Mouse (Mus musculus) v-Abl transformed pro-B cells (cell line): ENCODE results near the gene Tfap2a.

Experiments used
- in situ Hi-C, 2 experiments: fragments of 400-800 bp; cut with MboI; formaldehyde crosslinking; loops; one replicate each; pipeline ENCODE4 v1.15.1; 2025; ENCODE audit not compliant: unreplicated experiment in 2 of 2

Tfap2a gene

DNA sequence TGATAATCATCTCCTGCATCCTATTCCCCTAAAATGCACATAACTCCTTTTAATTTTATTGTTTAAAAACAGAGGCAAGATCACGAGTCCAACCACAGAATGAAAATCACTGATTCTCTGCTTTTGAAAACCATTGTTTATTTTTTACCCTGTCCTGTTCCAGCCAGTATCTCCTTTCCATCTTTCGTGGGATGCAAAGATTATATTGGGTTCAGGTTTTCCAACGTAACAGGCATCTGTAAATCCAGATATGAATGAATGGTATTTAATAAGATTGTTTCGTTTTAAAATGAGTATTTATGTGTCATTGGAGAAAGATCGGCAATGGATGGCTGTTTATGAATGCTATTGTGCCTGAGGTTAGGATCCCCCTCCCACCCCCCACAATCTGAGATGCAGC is 24.5 kb downstream of the Tfap2a start:
- in situ Hi-C loops: no loop called here

DNA sequence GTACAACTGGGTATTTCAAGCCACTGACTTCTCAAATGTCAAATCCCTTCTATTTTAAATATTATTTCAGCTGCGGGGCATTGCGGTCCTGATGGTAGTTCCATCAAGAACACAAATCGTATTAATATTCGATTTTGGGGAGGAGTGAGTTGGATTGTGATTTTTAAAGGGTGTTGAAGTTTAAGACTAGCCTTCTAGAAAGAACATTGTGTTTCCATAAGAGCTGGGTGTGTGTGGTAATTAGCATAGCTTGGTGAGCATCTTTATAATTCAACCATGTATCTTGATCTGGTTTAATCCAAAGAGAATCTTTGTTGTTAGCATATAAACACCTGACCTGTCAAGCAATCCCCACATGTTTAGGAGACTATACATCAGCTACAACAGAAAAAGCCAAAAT is 24.9 kb downstream of the Tfap2a start:
- in situ Hi-C loops: no loop called here

DNA sequence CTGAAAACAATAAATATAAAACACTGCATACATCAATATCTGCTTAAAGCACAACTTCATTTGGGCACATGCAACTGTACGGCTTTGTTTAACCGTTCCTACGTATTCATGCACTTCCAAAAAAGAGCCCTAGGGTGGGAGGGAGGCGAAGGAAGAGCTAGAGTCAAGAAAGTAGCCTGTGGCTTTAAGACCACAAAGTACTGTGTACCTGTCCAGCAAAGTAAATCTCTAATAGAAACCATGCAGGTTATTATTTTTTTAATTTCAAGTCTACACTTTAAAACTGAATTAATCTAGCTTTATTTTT is 25.7 kb downstream of the Tfap2a start:
- in situ Hi-C loops: no loop called here

DNA sequence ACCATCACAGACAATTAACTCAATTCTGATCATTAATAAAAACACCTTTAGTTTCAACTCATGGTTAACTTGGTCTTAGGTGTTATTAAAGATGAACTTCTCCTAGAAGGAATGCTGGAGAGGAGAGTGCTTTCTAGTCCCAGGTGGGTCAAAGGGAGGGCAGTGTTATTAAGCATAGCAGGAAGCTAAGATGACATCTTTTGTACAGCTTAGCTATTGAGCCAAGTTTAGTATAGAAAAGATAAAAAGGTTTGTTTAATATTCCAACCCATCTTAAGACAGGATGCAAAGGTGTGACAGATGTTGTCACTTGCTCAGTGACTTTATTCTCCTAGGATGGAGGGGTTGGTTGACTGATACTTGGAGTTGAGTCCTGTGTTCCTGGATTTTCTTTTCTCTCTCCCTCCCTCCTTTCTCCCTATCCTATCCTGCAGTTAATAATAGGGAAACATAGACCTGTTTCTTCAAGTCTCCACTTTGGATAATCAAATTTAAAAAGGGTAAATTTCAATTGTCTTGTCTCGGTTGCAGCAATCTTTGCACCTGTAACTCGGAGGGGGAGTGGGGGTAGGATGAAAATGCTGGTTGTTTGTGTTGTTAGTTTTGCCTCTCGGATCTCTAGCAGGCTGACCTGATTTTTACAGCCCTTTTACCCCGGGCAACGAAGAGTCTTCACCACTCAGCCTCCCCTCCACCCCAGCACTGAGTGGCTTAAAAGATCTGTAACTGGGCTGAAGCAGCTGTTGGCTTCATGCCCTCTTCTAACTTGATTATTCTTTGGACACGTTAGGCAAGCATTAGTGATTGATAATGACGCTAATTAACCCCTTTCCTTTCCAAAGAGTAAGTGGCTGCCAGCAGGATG is 26.3 kb downstream of the Tfap2a start:
- in situ Hi-C loops: no loop called here

DNA sequence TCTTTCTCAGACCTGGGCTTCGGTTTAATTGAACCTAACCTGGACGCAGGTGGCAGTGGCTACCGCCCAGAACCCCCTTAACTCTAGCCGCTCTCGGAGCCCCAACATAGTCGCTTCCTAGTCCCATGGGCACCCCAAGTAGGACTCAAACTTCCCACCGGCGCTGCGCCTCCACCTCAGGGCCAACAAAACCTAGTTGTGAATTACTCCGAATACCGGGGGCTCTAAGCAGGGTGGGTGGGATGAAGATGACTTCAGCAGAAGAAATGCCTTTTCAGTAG is 28.2 kb downstream of the Tfap2a start:
- in situ Hi-C loops: no loop called here

DNA sequence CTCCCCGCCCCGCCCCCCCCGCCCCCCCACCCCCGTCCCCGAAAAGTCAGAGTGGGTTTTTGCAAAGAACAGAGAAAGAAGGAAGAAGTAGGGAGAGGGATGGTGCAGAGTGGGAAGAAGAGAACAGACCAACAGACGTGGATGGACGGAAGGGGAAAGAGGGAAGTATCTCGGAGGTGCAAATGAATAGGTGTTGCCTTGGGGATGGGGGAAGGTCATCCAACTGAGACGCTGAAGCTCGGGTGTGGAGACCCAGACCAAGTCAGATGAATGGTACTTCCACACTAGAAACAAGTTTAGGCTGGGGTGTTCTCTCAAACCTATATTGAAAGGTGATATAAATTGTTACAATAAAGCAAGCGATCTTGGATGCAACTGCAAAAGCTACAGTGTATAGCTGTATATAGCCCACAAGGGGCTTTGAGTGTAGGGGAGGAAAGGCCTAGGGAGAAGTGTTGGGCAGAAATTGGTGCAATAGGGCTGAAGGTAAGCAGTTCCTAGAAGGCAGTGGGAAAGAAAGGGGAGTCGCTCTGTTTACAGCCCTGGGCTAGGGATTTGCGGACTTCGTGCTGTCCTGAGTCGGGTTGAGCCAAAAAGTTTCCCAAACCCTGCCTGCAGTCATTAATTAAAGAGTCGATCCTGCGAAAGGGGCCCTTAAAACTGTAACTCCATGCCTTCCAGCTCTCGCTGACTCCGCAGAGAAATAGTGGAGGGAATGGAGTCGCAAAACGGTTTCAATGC is 28.7 kb downstream of the Tfap2a start:
- in situ Hi-C loops: no loop called here

DNA sequence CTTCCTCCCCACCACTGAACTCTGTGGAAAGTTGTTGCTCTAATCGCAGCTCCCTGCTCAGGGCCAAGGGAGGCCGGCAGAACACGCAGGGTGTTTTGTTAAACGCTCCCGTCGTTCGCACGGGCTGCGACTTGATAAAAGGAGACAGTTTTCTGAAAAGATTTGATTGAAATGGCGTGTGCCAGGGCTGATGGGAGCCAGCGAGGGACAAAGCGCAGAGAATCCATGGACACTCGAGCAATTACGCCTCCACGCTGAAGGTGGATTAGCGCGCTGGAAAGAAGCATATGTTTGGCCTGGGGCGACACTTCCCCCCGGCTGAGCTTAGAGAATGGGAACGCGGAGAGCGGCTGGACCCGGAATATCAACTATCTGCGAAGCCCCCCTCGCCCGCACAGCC is 29.3 kb downstream of the Tfap2a start:
- in situ Hi-C loops: no loop called here

DNA sequence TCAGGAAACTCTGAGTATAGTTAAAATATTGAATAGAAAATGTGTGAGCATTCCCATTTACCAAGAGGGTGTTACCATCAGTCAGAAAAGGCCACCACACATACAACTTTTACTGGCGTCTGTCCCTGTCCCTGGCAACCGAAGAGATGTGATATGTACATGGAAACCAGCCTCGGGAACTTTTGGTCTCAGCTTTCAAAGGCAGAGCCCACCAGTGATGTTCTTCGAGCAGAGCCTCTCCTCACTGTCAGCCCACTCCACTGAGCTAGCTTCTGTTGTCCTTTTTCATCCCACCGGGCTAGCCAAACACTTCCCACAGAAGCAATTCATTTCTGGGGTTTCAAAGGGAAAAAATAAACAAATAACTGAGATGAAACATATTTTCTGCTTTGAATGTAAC is 29.9 kb downstream of the Tfap2a start:
- in situ Hi-C loops: no loop called here

DNA sequence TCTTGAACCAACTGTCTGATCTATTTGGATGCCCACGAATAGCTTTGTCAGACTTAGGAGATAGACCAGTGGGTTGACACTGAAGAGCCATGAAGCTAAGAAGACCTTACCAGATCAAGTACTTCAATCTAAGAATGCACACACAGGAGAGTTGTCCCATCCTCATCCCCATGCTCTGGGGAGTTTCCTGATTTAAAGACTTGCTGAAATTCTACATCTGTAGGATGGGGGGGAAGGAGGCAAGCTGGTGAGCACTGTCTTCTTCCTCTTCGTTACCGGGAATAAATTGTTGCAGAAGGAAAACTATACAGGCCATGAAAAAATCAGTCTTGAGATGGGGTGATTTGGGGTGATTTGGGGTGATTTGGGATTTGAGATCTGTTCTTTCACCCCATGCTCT is 30.5 kb downstream of the Tfap2a start:
- in situ Hi-C loops: no loop called here

DNA sequence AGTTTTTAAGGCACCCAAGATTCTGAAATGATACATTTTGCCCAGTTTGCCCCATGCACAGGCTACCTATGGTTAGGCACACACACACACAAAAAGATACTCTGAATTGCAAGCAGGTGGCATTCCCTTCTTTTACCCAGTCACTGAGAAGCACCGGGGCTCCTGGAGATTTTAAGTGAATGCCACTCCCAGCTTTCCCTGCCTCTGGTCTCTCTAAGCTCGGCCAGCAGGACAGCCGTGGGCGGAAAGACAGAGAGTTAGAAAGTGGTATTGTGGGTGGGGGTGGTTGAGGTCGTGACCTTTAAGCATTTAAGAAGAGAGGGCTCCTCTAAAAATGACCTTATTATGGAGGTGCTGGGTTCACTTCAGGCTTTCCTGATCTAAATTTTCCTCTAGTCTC is 31.6 kb downstream of the Tfap2a start:
- in situ Hi-C loops: no loop called here

DNA sequence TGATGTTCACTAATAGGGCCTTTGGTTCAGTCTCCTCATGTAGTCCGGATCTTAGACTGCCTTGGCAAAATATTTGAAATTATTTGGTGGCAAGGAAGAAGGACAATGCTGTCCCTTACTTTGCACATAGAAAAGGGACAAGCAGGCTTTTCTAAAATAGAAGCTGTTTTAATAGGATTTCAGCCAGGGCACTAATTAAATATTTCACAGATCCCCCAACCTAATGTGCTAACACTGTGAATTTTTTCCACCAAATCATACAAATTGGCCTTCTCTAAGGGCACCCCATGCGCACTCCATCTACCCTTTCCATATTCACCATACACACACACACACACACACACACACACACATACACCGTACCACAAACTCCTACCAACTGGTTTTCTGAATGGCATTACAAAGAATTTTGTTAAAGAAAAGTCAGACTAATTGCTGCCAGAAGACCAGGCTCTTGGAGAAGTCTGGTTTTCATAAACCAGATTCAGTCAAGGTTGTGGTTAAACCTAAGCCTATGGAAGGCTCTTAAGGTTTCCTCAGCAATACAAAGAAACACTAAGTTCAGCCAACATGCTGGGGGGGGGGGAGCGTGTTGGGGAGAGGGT is 32.3 kb downstream of the Tfap2a start:
- in situ Hi-C loops: no loop called here

DNA sequence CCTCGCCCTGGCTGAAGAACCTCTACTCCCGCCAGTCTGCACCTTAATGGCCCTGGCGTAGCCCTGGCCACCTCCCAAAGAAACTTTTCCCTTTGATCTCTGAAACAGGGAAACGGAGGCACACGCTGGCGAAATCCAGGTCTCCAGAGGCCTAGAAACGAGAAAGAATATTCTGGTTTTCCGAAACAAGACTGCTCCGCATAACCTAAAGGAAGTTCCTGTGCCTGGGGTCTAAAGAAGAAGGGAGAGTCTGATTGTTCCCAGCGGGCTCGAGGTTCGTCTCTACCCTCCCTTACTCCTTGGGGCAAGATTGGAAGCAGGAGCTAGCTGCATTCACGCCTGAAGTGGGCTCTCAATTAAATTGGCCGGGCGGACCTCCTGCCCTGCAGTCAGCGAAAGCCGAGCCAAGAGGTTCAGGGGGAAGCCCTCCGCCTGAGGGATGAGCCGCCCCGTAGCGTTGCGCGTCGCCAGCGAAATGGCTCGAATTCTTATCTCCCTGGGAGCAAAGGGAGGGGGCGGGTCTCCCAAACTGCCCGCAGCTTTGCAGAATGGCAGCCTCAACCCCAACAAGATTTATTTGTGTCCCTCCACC is 33.2 kb downstream of the Tfap2a start:
- in situ Hi-C loops: no loop called here

DNA sequence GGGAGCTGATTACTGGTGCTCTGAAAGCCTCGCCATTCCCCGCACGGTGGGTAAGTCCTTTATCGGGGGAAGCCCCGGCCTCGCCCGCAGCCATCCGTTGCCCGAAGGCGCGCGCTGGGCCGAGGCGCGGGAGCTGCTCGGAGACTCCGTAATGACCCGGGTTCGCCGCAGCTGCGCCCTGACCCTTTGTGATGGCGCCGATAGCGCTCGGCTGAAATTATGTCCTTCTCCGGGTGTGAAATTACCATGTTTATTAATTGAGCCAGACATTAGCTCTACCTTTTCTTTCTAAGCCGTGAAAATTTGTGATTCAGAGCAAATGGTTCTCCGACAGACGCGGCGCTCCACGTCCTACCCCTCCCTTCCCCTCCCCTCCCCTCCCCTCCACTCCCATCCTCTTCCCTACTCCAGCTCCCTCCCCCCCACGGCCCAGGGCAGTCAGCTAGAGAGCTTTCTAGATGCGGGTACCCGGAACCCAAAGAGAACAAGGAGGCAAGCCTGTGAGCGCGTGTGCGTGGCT is 34.1 kb downstream of the Tfap2a start:
- in situ Hi-C loops: no loop called here

DNA sequence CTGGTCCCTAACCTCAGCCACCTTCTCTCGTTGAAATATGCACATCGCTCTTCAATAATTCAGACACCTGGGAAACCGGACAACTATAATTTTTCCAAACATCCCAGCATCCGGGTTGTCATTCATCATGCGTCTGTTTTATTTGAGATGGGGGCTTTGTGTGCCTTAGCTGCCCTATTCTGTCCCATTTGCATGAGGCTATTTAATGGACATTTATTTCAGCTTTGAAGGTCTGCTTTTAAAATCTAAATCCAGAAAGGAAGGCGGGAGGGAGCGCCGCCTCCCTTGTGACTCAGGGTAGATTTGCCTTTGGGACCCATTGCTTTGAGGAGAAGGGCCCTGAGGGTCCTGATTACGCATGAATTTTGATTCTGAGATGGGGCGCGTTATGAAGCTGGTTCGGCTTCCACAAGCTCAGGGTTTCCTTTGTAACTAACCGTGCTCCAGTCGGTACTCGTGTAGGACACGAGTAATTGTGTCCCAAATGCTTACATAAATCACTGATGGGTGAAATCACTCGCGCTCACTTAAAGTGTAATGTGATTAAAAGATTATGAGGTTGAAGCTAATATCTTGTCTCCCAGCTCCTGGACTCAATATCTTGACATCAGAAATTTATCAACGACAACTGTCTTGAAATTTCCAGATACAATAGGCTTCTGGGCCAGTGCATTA is 34.9 kb downstream of the Tfap2a start:
- in situ Hi-C loops: no loop called here

DNA sequence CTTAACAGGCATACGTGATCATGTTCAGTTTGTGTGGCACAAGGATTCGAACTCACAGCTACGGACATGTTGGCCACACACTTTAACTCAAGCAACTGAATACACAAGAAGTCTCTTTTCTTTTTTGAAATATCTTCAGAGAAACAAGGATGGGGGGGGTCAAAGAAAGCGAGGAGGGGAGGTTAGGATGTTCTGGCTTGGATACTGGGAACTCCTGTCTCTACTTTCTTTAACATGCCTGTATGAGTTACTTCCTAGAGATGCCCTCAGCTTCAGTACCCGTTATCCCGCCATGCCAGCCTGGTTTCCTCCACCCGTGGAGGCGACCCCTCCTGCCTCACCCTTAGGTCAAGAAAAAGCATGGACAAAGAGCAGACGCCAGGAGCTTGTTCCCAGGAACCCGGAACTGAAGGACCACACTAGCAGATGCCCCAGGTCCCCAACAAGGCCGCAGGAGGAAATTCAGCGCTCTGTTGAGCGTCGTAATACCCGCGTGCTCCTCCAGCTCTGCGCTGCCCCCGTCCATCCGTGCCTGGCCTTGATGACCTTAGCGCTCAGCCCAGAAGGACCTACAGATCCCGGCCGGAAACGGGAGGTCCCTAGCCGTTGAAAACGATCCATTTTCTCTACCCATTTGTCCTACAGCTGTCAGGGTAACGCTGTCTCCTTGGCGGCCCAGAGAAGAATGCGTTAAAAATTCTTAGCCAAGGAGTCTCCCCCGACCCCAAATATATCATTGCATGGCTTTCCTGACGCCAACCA is 35.6 kb downstream of the Tfap2a start:
- in situ Hi-C loops: no loop called here

DNA sequence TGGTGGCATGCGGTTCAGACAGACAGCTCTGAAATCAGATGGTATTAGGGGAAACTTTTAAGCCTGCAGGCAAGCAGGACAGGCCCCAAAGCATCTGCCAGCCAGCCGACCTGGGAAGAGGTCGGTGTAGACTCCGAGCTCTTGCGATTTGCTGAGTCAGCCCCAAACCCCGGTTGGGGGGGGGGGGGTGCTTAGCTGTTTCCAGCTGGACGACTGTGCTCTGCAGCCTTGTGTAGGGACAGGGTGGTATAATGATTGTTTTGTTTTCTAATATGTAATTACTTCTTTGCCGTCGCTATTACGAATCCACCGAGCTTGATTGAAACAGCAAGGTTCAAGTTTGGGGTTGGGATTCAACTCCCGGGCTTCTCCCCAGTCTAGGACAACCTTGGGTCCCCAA is 36.5 kb downstream of the Tfap2a start:
- in situ Hi-C loops: no loop called here

DNA sequence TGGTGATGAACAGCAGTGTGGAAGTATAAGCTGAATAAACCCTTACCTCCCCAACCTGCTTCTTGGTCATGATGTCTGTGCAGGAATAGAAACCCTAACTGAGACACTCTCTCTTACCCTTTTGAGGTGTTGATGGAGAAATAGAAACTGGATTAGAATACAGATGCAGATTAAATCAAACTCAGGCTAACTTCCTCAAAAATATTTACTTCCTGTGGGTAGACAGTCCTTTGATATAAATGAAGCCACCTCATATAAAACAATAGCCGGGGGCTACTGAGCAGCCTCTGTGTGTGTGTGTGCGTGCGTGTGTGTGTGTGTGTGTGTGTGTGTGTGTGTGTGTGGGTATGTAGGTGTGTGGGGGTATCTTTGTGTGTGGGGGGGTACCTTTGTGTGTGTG is 52.4 kb downstream of the Tfap2a start:
- in situ Hi-C loops: no loop called here

DNA sequence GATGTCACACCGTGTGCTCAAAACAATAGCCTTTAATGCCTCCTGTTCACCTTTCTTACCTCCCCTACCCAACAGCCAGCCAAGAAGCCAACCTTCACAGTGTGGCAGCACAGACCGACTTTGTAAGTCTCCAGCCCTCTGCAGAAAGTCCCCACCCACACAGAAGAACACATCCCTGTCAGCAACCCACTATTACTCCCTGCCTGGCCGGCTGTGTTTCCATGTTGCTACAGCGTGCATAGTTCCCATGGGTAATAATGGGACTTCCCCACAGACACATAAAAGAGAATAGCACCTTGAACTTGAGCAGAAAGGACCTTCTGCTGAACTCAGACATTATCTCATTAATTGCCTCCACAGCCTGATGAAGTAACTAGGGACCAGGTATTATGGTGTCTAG is 61.4 kb downstream of the Tfap2a start:
- in situ Hi-C loops: no loop called here
